8 mouse cellular contexts compared by ENCODE assay signal in genomic region chr17:50293241-50293731, GRCm38 (mm10). TPM values are rescaled to one million over a fixed set of nuclear protein-coding genes. Genes with fewer than 3 reads are reported as not detected.
DNase-seq lines count a peak whose midpoint lies in the region; ATAC-seq and TF ChIP-seq lines count a peak whose summit lies in the region.

Dazl (minus strand) TSS chr17:50293636.

- H3K4me3 ChIP-seq in heart, embryonic 13.5 days = peak within 1 kb of the TSS; percentile 56
- peak within 1 kb of the TSS; percentile 55 for H3K4me3 ChIP-seq in ES-Bruce4 (ENCODE audit: low read depth, low read length)
- peak within 1 kb of the TSS; percentile 47 for H3K4me3 ChIP-seq in embryonic facial prominence, embryonic 15.5 days (replicated peaks)
- peak within 1 kb of the TSS; percentile 38 for H3K4me3 ChIP-seq in limb, embryonic 13.5 days
- peak within 1 kb of the TSS; percentile 46 for H3K4me3 ChIP-seq in stomach, embryonic 15.5 days (replicated peaks)

- ATAC-seq in heart, embryonic 13.5 days (ENCODE audit: extremely low read depth, insufficient number of reproducible peaks, low FRiP score, low TSS enrichment) = no peak
- ATAC-seq in embryonic facial prominence, embryonic 15.5 days (ENCODE audit: insufficient number of reproducible peaks, low FRiP score, low TSS enrichment, low read depth) = 0 out of 2 replicates have a peak, but pooled peaks have one; percentile 30
- 0 out of 2 replicates have a peak, but pooled peaks have one; percentile 0 for ATAC-seq in limb, embryonic 13.5 days (ENCODE audit: low FRiP score, low read depth)
- no peak for ATAC-seq in stomach, embryonic 15.5 days (ENCODE audit: insufficient read depth, low FRiP score, low read depth)

- intact Hi-C loops in heart, postnatal 25 days (cut with DNase I) = loop anchor here (5.0 kb wide), 3 partner anchors 214 to 356 kb away; partner anchors contain the start of gene Plcl2

- no peaks in the 10 kb centered on the region for H3K27me3 ChIP-seq in heart, embryonic 13.5 days (replicated peaks)
- H3K27me3 ChIP-seq in ES-Bruce4 (ENCODE audit: control insufficient read depth, insufficient read depth, low read length, poor library complexity, severe bottlenecking) = peaks cover 4% of the 10 kb centered on the region; the same call in 1 of the 2 replicates
- no peaks in the 10 kb centered on the region for H3K27me3 ChIP-seq in embryonic facial prominence, embryonic 15.5 days
- no peaks in the 10 kb centered on the region for H3K27me3 ChIP-seq in limb, embryonic 13.5 days
- no peaks in the 10 kb centered on the region for H3K27me3 ChIP-seq in stomach, embryonic 15.5 days (replicated peaks)

- peak within 1 kb of the TSS; percentile 78 for H3K9ac ChIP-seq in heart, embryonic 13.5 days
- no peak within 1 kb of the TSS for H3K9ac ChIP-seq in ES-Bruce4 (ENCODE audit: low read depth, poor library complexity, severe bottlenecking)
- H3K9ac ChIP-seq in embryonic facial prominence, embryonic 15.5 days = peak within 1 kb of the TSS; percentile 35
- H3K9ac ChIP-seq in limb, embryonic 13.5 days = peak within 1 kb of the TSS; percentile 59
- peak within 1 kb of the TSS; percentile 32; the same call in 1 of the 2 replicates for H3K9ac ChIP-seq in stomach, embryonic 15.5 days

- no peak for TF ChIP-seq POLR2A in ES-Bruce4 (IDR thresholded peaks at IDR 0.05; ENCODE audit: insufficient read depth, low read length)

- no peak for TF ChIP-seq CTCF in ES-Bruce4 (IDR thresholded peaks at IDR 0.05; ENCODE audit: low read depth, low read length)

- TF ChIP-seq EP300 in ES-Bruce4 (IDR thresholded peaks at IDR 0.05; ENCODE audit: insufficient read depth, low read depth, low read length) = no peak

- WGBS in heart, embryonic 13.5 days = 89% methylated on average over 43 of the region's 43 CpGs
- WGBS in embryonic facial prominence, embryonic 15.5 days = 91% methylated on average over 43 of the region's 43 CpGs
- 92% methylated on average over 43 of the region's 43 CpGs for WGBS in limb, embryonic 13.5 days
- WGBS in stomach, embryonic 15.5 days = 90% methylated on average over 43 of the region's 43 CpGs

- DNase-seq in heart, postnatal 25 days (ENCODE audit: low spot score) = no peak
- DNase-seq in layer of hippocampus, adult 8-10 months (ENCODE audit: low spot score in 2 of 2) = no peak
- DNase-seq in kidney, adult 9 months = no peak

- H3K36me3 ChIP-seq in heart, embryonic 13.5 days = no peaks in the 10 kb centered on the region
- H3K36me3 ChIP-seq in ES-Bruce4 (ENCODE audit: control insufficient read depth, insufficient read depth, low read length, poor library complexity, severe bottlenecking) = no peaks in the 10 kb centered on the region
- no peaks in the 10 kb centered on the region for H3K36me3 ChIP-seq in embryonic facial prominence, embryonic 15.5 days
- H3K36me3 ChIP-seq in limb, embryonic 13.5 days = peaks cover 5% of the 10 kb centered on the region; the same call in 1 of the 2 replicates
- H3K36me3 ChIP-seq in stomach, embryonic 15.5 days = no peaks in the 10 kb centered on the region; the same call in 1 of the 2 replicates

- H3K4me1 ChIP-seq in heart, embryonic 13.5 days = no peaks in the 10 kb centered on the region
- no peaks in the 10 kb centered on the region for H3K4me1 ChIP-seq in ES-Bruce4 (ENCODE audit: control insufficient read depth, insufficient read depth, low read length)
- H3K4me1 ChIP-seq in embryonic facial prominence, embryonic 15.5 days = no peaks in the 10 kb centered on the region
- H3K4me1 ChIP-seq in limb, embryonic 13.5 days = peaks cover 3% of the 10 kb centered on the region; the same call in 1 of the 2 replicates
- H3K4me1 ChIP-seq in stomach, embryonic 15.5 days = 0 out of 2 replicates have a peak, but pooled peaks cover 2% of the 10 kb centered on the region

- H3K9me3 ChIP-seq in heart, embryonic 13.5 days = peaks cover 14% of the 10 kb centered on the region
- peaks cover 5% of the 10 kb centered on the region; the same call in 1 of the 2 replicates for H3K9me3 ChIP-seq in ES-Bruce4 (replicated peaks; ENCODE audit: control insufficient read depth, insufficient read depth, low read length, poor library complexity, severe bottlenecking)
- peaks cover 7% of the 10 kb centered on the region; the same call in 1 of the 2 replicates for H3K9me3 ChIP-seq in embryonic facial prominence, embryonic 15.5 days (replicated peaks)
- peaks cover 11% of the 10 kb centered on the region for H3K9me3 ChIP-seq in limb, embryonic 13.5 days
- no peaks in the 10 kb centered on the region for H3K9me3 ChIP-seq in stomach, embryonic 15.5 days

- peak within 1 kb of the TSS; percentile 73 for H3K27ac ChIP-seq in heart, embryonic 13.5 days (replicated peaks)
- no peak within 1 kb of the TSS for H3K27ac ChIP-seq in ES-Bruce4 (ENCODE audit: insufficient read depth, low read length)
- H3K27ac ChIP-seq in embryonic facial prominence, embryonic 15.5 days (replicated peaks) = peak within 1 kb of the TSS; percentile 78
- no peak within 1 kb of the TSS for H3K27ac ChIP-seq in limb, embryonic 13.5 days
- H3K27ac ChIP-seq in stomach, embryonic 15.5 days = peak within 1 kb of the TSS; percentile 72

- peak within 1 kb of the TSS; percentile 69 for H3K4me2 ChIP-seq in heart, embryonic 13.5 days
- peak within 1 kb of the TSS; percentile 66 for H3K4me2 ChIP-seq in embryonic facial prominence, embryonic 15.5 days (replicated peaks)
- peak within 1 kb of the TSS; percentile 63 for H3K4me2 ChIP-seq in limb, embryonic 13.5 days (replicated peaks)
- peak within 1 kb of the TSS; percentile 71 for H3K4me2 ChIP-seq in stomach, embryonic 15.5 days

RNA-seq across cellular contexts. Expression of gene Dazl, which starts in this region (rescaled TPM):
- 0.17 and 0.23 TPM in 2 replicates for polyA plus RNA-seq in heart, embryonic 13.5 days (2015; fragmentation: Nextera tagmentation; extraction: Ambion mirVana)
- under 1 TPM in 1 of 2 experiments, not detected in 1; 0.20 TPM for total RNA-seq in heart, postnatal 25 days (2021)
- 4.9 and 6.2 TPM in 2 replicates for polyA plus RNA-seq in ES-Bruce4 (2011; ENCODE audit: insufficient read depth, insufficient read length, low read depth, missing spikeins)
- polyA plus RNA-seq in embryonic facial prominence, embryonic 15.5 days (2015; fragmentation: Nextera tagmentation; extraction: Ambion mirVana) = 0.28 and 0.30 TPM in 2 replicates
- polyA plus RNA-seq in limb, embryonic 13.5 days (2015; fragmentation: Nextera tagmentation; extraction: Ambion mirVana) = not detected in 2 replicates
- polyA plus RNA-seq in stomach, embryonic 15.5 days (2015; fragmentation: Nextera tagmentation; extraction: Ambion mirVana) = 0.06 and 0.14 TPM in 2 replicates
- 1 to 10 TPM; 2.1 to 3.2 (median 3.0) TPM for total RNA-seq in layer of hippocampus, adult 8-10 months (2022)

Comparison
In these comparisons a context has a peak if more than half of its experiments do, and no peak if none do; other contexts are left out.
1. Peak in ATAC-seq, H3K4me3 ChIP-seq, H3K27ac ChIP-seq, H3K9ac ChIP-seq and H3K4me2 ChIP-seq in embryonic facial prominence, embryonic 15.5 days; RNA of the gene not detected or under 1 TPM.
2. Peak in ATAC-seq, H3K4me3 ChIP-seq, H3K9ac ChIP-seq and H3K4me2 ChIP-seq in limb, embryonic 13.5 days; RNA of the gene not detected or under 1 TPM.
3. H3K27ac ChIP-seq: peak in heart, embryonic 13.5 days (single experiment) and stomach, embryonic 15.5 days (single experiment); none in ES-Bruce4 (single experiment) and limb, embryonic 13.5 days (single experiment).
4. Peak in every context shown above with its lines, with median percentiles within 50 percentile points of each other: H3K4me2 ChIP-seq and H3K4me3 ChIP-seq.